Mouse (Mus musculus) forebrain, embryonic 13.5 days (tissue): ENCODE measurements around the gene Asns. TPM values are rescaled to one million over a fixed set of nuclear protein-coding genes. Genes with fewer than 3 reads are reported as not detected.
"Not testable (repeated sequence)": the region's sequence is repeated elsewhere in the genome, so short reads cannot be mapped to it uniquely, and the experiment has no call there.

ENCODE experiments used
- ATAC-seq: fragments of 200-750 bp; cut with Nextera tagmentation; 2 replicates; pipeline ENCODE4 v1.8.0; 2017
- H3K27ac ChIP-seq: fragments of 300-500 bp; sonication (generic); 2 replicates; pipeline ENCODE4 v1.5.1; 2015; ENCODE audit warnings: inconsistent platforms, mild to moderate bottlenecking, moderate library complexity
- H3K27me3 ChIP-seq: fragments of 300-500 bp; sonication (generic); 2 replicates; pipeline ENCODE4 v1.6.1; 2015; ENCODE audit warnings: mild to moderate bottlenecking, inconsistent platforms
- H3K36me3 ChIP-seq: fragments of 300-500 bp; sonication (generic); 2 replicates; pipeline ENCODE4 v1.6.1; 2015; ENCODE audit warnings: mild to moderate bottlenecking, inconsistent platforms; ENCODE audit not compliant: poor library complexity, severe bottlenecking
- H3K4me1 ChIP-seq: fragments of 300-500 bp; sonication (generic); 2 replicates; pipeline ENCODE4 v1.6.1; 2015; ENCODE audit warnings: inconsistent platforms
- H3K4me2 ChIP-seq: fragments of 300-500 bp; sonication (generic); 2 replicates; pipeline ENCODE4 v1.6.1; 2015; ENCODE audit warnings: inconsistent platforms, mild to moderate bottlenecking, moderate library complexity
- H3K4me3 ChIP-seq: fragments of 300-500 bp; sonication (generic); 2 replicates; pipeline ENCODE4 v1.5.1; 2015; ENCODE audit warnings: mild to moderate bottlenecking, inconsistent platforms
- H3K9ac ChIP-seq: fragments of 300-500 bp; sonication (generic); 2 replicates; pipeline ENCODE4 v1.6.1; 2015; ENCODE audit warnings: mild to moderate bottlenecking, inconsistent platforms
- H3K9me3 ChIP-seq: fragments of 300-500 bp; sonication (generic); replicated peaks from 2 replicates; pipeline ENCODE4 v1.6.1; 2016; ENCODE audit warnings: inconsistent platforms
- WGBS: fragments of 180-500 bp; shearing (Covaris S2); methylation state at CpG from one replicate; pipeline ENCODE4 v1.1.7; 2015; 5-methylcytosine and 5-hydroxymethylcytosine counted together
- polyA plus RNA-seq: library from polyadenylated mRNA; unstranded; fragments of >200 nt; fragmentation: Nextera tagmentation; extraction: Ambion mirVana; gene quantifications from 2 replicates; pipeline ENCODE4 v1.2.1, GENCODE M21; 2015

The Asns gene
- polyA plus RNA-seq, 1 experiment from 2014 or later = 35.2 TPM

- H3K27ac ChIP-seq = no peak overlapping the region
- WGBS = 89% methylated on average over 10 of the region's 10 CpGs
- ATAC-seq = no peak
- H3K4me3 ChIP-seq = no peak overlapping the region
- H3K4me2 ChIP-seq = no peak overlapping the region
- H3K9me3 ChIP-seq = no peaks in the 10 kb centered on the region
- H3K4me1 ChIP-seq = no peaks in the 10 kb centered on the region
- no peaks in the 10 kb centered on the region for H3K27me3 ChIP-seq
- peaks cover 5% of the 10 kb centered on the region; the same call in 1 of the 2 replicates for H3K36me3 ChIP-seq
- H3K9ac ChIP-seq = no peak overlapping the region
Measured at GRCm38 (mm10) chr6:7672438-7673253, 20.4 kb downstream of the Asns start.

- Histone ChIP-seq H3K4me2 (no peak overlapping the region), H3K4me1 (no peaks in the 10 kb centered on the region), H3K9me3 (no peaks in the 10 kb centered on the region), H3K27ac (no peak overlapping the region), H3K9ac (no peak overlapping the region), H3K4me3 (no peak overlapping the region), H3K36me3 (0 out of 2 replicates have a peak, but pooled peaks cover 5% of the 10 kb centered on the region), H3K27me3 (no peaks in the 10 kb centered on the region)
- no peak for ATAC-seq
- 77% methylated on average over 3 of the region's 3 CpGs for WGBS
Measured at GRCm38 (mm10) chr6:7671429-7671828, 21.6 kb downstream of the Asns start.

- H3K9me3 ChIP-seq = no peaks in the 10 kb centered on the region
- no peak overlapping the region for H3K4me3 ChIP-seq
- H3K9ac ChIP-seq = no peak overlapping the region
- H3K27ac ChIP-seq = no peak overlapping the region
- H3K4me1 ChIP-seq = no peaks in the 10 kb centered on the region
- H3K36me3 ChIP-seq = 0 out of 2 replicates have a peak, but pooled peaks cover 2% of the 10 kb centered on the region
- ATAC-seq = no peak
- H3K4me2 ChIP-seq = no peak overlapping the region
- 64% methylated on average over 3 of the region's 3 CpGs for WGBS
- H3K27me3 ChIP-seq = no peaks in the 10 kb centered on the region
Measured at GRCm38 (mm10) chr6:7670588-7670987, 22.5 kb downstream of the Asns start.

GRCm38 (mm10) chr6:7669721-7670120, 23.3 kb downstream of the Asns start:
- Histone ChIP-seq H3K4me3 (no peak overlapping the region), H3K9me3 (no peaks in the 10 kb centered on the region), H3K27me3 (no peaks in the 10 kb centered on the region), H3K4me2 (no peak overlapping the region), H3K9ac (no peak overlapping the region), H3K4me1 (no peaks in the 10 kb centered on the region), H3K36me3 (no peaks in the 10 kb centered on the region), H3K27ac (no peak overlapping the region)
- no peak for ATAC-seq
- WGBS = 89% methylated on average over 5 of the region's 5 CpGs

- no peak overlapping the region for H3K4me2 ChIP-seq
- H3K4me3 ChIP-seq = no peak overlapping the region
- 86% methylated on average over 5 of the region's 5 CpGs for WGBS
- H3K36me3 ChIP-seq = no peaks in the 10 kb centered on the region
- no peak for ATAC-seq
- H3K27me3 ChIP-seq = no peaks in the 10 kb centered on the region
- H3K4me1 ChIP-seq = no peaks in the 10 kb centered on the region
- H3K27ac ChIP-seq = no peak overlapping the region
- no peaks in the 10 kb centered on the region for H3K9me3 ChIP-seq
- H3K9ac ChIP-seq = no peak overlapping the region
Measured at GRCm38 (mm10) chr6:7668332-7668731, 24.7 kb downstream of the Asns start.

GRCm38 (mm10) chr6:7665902-7666301, 27.2 kb downstream of the Asns start:
- not testable (repeated sequence) for H3K4me2 ChIP-seq, ATAC-seq, H3K4me3 ChIP-seq, H3K9ac ChIP-seq, H3K9me3 ChIP-seq, H3K36me3 ChIP-seq, H3K4me1 ChIP-seq, H3K27me3 ChIP-seq, H3K27ac ChIP-seq
- WGBS = 99% methylated on average over 4 of the region's 4 CpGs

- Histone ChIP-seq H3K9ac (no peak overlapping the region), H3K4me2 (no peak overlapping the region), H3K27ac (no peak overlapping the region), H3K4me1 (no peaks in the 10 kb centered on the region), H3K9me3 (no peaks in the 10 kb centered on the region), H3K27me3 (no peaks in the 10 kb centered on the region), H3K36me3 (no peaks in the 10 kb centered on the region), H3K4me3 (no peak overlapping the region)
- ATAC-seq = no peak
- 84% methylated on average over 4 of the region's 4 CpGs for WGBS
Measured at GRCm38 (mm10) chr6:7661455-7661854, 31.6 kb downstream of the Asns start.

GRCm38 (mm10) chr6:7660377-7661080, 32.5 kb downstream of the Asns start:
- Histone ChIP-seq H3K27ac (no peak overlapping the region), H3K27me3 (no peaks in the 10 kb centered on the region), H3K4me2 (no peak overlapping the region), H3K9me3 (no peaks in the 10 kb centered on the region), H3K9ac (no peak overlapping the region), H3K36me3 (no peaks in the 10 kb centered on the region), H3K4me3 (no peak overlapping the region), H3K4me1 (no peaks in the 10 kb centered on the region)
- WGBS = 64% methylated on average over 5 of the region's 5 CpGs
- ATAC-seq = peak; percentile 65

GRCm38 (mm10) chr6:7656601-7657000, 36.5 kb downstream of the Asns start:
- Histone ChIP-seq H3K27me3 (no peaks in the 10 kb centered on the region), H3K9ac (no peak overlapping the region), H3K4me1 (no peaks in the 10 kb centered on the region), H3K4me2 (no peak overlapping the region), H3K36me3 (no peaks in the 10 kb centered on the region), H3K9me3 (no peaks in the 10 kb centered on the region), H3K4me3 (no peak overlapping the region), H3K27ac (no peak overlapping the region)
- peak; percentile 45; the same call in 1 of the 2 replicates for ATAC-seq
- 91% methylated on average over 1 of the region's 1 CpGs for WGBS

GRCm38 (mm10) chr6:7648458-7648857, 44.6 kb downstream of the Asns start:
- H3K9me3 ChIP-seq = no peaks in the 10 kb centered on the region
- no peak overlapping the region for H3K9ac ChIP-seq
- H3K4me1 ChIP-seq = no peaks in the 10 kb centered on the region
- no peaks in the 10 kb centered on the region for H3K27me3 ChIP-seq
- no peak for ATAC-seq
- no peak overlapping the region for H3K4me3 ChIP-seq
- H3K4me2 ChIP-seq = no peak overlapping the region
- no peak overlapping the region for H3K27ac ChIP-seq
- H3K36me3 ChIP-seq = no peaks in the 10 kb centered on the region
